Mouse (Mus musculus) embryo, embryonic 11 days (tissue): ENCODE results near the gene Notch2.

ENCODE experiments used
- DNase-seq: peaks from one replicate; pipeline ENCODE4 v3.0.0-alpha.2; 2015

The Notch2 gene

GRCm38 (mm10) chr3:98079601-98080215 lies 66.4 kb downstream of the Notch2 start:
- no peak for DNase-seq

GRCm38 (mm10) chr3:98080630-98081029 lies 67.3 kb downstream of the Notch2 start:
- no peak for DNase-seq

- DNase-seq = no peak
Observed at GRCm38 (mm10) chr3:98082188-98082587, 68.9 kb downstream of the Notch2 start.

GRCm38 (mm10) chr3:98082972-98083371 lies 69.6 kb downstream of the Notch2 start:
- no peak for DNase-seq

DNA sequence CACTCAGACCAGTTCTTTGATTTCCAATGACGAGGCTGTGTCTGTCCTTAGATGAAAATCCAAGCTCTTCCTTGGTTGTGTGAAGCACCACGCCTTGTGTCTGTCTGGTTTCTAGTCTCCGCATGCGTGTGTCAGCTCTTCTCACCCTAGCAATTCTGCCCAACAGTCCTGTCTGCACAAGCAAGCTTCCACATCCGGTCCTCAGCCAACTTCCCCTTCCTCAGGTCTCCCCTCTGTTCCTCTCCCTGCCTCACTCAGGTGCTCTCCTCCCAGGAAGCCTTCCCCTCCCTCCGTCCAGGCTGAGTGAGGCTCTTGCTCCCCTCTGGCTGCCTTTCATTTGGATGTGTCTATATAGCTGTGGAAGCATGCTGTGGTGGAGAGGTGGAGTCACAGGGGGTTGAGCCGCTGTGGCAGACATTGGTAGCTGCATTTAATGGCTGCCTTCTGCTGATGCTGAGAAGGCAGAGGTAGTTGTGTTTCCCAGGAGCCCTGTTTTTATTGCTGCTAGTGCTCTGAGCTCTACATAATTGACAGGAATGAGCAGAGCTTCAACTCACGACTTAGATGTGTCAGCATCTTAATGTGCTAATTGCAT lies 70.8 kb downstream of the Notch2 start:
- peak; percentile 10 for DNase-seq

GRCm38 (mm10) chr3:98084870-98085269 lies 71.5 kb downstream of the Notch2 start:
- DNase-seq = peak; percentile 46

GRCm38 (mm10) chr3:98085812-98086268 lies 72.5 kb downstream of the Notch2 start:
- peak; percentile 52 for DNase-seq

GRCm38 (mm10) chr3:98086441-98086840 lies 73.1 kb downstream of the Notch2 start:
- DNase-seq = peak; percentile 63

DNA sequence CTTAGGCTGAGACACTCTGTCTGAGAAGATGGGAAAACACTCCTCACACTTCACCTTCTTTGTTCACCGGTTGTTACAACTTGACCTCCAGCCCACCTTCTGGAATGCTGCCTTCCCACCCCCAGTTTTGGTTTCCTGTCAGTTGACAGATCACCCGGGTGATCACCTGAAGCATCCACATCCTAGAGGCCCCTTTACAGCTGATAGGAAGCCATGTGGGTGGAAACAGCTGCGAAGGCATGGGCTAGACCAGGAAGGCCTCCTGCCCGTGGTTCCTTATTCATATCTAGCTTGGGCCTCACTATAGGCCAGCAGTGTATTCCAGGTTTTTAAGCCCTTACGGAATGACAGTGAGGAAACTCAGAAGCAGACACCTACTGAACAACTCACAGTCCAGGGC lies 73.5 kb downstream of the Notch2 start:
- no peak for DNase-seq

- DNase-seq = no peak
Observed at GRCm38 (mm10) chr3:98087551-98087950, 74.2 kb downstream of the Notch2 start.

- DNase-seq = no peak
Observed at GRCm38 (mm10) chr3:98089702-98090101, 76.4 kb downstream of the Notch2 start.

DNA sequence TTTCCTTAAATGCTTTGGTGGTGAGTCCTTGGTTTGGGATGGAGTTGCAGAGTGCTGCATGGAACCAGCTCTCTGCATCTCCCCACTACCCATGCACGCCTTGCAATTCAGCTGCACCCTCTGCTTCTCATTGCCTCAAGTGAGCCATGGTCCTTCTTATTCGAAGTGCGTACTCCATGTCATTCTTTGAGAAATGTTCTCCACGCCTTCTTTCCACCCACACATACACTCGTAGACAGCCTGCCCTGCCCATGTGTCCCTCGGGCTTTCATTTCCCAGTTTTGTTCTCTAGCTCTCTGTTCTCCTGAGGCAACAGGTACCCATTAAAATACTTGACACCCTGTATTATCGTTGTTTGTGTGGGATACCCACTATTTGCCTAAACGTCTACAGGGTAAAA lies 76.8 kb downstream of the Notch2 start:
- DNase-seq = no peak

GRCm38 (mm10) chr3:98092680-98093370 lies 79.5 kb downstream of the Notch2 start:
- DNase-seq = no peak

DNA sequence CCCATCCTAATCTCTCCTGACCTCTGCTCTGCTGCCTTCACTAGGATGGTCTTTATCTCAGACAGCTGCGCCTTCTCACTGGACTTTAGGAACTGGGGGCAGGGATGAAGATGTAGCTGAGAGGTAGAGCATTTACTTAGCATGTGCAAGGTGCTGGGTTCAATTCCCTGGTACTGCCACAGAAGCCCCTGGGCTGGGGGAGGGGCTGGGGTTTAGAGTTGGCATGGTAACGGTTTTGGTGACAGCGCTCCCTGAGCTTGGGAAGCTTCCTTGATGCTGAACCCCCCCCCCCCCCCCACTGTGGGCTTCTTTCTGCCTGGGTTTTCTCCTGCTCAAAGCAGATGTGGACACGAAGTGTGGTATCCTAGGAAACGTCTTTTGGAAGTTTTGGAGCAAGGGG lies 80.6 kb downstream of the Notch2 start:
- DNase-seq = peak; percentile 22

DNA sequence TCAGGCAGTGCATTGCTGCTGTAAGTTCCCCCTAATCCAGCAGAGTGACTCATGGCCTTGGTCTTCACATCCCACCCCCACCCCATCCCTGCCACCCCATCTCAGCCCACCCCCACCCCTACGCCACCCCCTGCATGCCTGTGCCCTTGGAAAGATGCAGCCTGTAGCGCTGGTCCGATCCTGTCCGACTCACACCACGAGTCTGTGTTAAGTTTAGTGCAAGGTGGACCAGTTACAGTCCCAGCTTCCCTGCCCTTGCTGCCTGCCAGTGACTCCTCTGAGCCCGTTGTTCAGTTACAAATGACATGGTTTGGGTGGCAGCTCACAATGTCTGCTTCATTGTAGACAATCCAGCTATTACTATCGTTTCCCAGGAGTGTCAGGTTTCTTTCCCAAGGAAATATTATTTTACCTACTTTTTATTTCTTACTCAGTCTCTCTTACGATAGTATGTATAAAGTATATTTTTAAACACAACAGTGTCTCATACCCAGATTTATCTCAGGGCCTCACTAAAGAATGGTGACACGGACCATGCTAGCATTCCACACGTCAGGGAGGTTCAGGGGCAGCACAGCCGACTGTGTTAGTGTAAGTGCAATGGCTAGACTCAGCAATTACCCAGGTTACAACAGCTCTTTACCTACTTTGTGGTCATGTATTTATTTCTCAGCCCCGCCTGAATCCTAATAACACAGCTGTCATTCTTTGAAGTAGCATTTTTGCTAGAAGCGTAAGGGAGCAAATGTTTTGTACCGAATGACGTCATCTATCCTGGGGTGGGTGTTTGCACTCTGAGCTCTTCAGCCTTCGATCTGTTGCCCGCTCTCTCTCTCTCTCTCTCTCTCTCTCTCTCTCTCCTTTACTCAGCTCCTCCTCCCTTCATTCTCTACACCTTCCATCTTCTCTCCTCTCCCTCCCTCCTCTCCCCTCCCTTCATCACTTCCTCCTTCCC lies 81.6 kb downstream of the Notch2 start:
- no peak for DNase-seq

- no peak for DNase-seq
Observed at GRCm38 (mm10) chr3:98096981-98097380, 83.7 kb downstream of the Notch2 start.

DNA sequence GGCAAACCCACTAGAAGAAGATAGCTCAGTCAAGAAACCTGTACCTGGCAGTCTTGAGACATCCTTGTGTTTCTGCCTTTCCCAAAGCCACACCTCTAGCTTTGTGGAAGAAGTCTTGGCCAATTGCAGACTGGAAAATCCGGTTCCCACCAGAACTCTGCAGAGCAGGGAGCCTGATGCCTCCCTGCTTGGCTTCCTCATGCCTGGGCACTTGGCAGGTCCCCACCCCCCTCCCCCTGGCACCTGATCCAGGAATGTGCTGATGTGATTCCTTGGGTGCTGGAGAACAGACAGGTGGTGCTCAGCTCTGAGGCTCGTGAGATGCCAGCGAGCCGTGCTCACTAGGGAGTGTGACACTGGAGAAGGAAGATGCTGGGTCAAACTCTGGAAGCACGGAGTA lies 85.3 kb downstream of the Notch2 start:
- no peak for DNase-seq

DNA sequence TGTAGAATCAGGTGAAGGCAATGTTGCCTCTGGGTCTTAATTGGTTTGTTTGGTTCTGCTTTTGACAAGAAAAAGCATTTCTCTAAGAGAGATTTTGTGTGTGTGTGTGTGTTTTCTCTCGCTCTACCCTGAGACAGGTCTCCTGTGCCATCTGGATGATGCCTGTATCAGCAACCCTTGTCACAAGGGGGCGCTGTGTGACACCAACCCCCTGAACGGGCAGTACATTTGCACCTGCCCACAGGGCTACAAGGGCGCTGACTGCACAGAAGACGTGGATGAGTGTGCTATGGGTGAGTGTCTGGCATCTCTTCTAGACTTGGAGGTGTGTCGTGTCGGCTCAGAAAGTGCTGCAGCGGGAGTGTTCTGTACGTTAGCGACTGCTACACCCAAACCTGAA lies 86.0 kb downstream of the Notch2 start:
- DNase-seq = no peak

DNA sequence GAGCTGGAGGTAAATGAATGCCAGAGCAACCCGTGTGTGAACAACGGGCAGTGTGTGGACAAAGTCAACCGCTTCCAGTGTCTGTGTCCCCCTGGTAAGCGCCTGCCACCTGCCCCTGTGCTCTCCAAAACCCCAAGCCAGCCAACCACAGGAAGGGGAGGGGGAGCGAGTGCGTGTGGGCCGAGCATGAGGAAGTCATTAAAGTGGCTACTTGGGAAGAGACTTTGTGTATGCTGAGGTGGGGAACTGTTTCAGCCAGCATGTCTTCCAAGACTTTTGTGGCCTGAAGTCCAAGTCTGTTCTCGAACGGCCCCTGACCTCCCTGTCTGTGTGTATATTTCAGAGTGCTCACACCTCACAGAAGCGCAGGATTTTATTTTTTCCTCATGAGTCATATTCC lies 88.2 kb downstream of the Notch2 start:
- peak; percentile 66 for DNase-seq

DNA sequence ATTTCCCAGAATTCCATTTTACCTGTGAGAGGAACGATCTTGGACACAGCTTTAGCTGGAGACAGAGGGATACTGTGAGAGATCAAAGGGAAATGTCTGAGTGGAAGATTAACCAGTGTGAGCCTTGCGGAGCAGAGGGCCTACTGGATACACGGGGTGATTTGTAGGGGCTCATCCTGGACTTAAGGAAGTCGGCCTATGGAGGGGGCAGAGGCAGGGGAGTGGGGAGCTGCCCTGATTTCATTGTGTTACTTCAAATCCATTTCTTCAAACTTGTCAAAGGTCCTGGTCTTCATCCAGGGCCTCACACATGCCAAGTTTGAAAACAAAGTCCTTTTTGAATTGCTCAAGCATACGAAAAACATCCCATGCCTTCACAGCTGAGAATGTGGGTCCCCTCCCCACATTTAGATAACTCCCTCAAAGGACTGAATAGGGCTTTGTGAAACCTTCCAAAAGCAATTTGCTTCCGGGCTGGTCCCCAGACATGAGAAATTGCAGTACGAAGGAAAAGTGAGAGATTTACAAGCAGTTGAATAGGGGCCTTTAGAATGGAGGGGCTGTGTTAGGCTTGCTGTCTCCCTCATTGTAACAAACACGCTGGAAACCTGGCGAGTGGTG lies 91.6 kb downstream of the Notch2 start:
- DNase-seq = peak; percentile 52

DNA sequence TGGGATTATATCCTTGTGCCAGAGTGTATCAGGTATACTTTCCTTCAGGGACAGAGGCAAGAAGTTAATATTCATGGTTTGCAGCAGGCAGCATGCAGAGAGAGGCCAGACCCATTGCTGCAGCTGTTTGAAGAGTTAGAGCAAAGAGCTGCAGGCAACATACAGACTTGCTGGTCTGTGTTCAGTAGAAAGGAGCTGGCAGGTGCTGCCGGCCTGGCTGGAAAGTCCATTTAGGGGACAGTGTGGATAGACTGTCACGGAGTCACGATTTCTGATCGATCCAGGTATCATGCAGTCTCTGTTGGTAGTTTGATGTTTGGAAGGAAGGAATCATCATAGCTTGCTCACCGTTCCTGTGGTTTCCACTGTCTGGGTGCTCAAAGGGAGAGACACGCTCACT lies 92.2 kb downstream of the Notch2 start:
- DNase-seq = no peak

- DNase-seq = no peak
Observed at GRCm38 (mm10) chr3:98106115-98106514, 92.8 kb downstream of the Notch2 start.
